Mouse (Mus musculus): ENCODE data around the gene Glmp. TPM values are rescaled to one million over a fixed set of nuclear protein-coding genes. Genes with fewer than 3 reads are reported as not detected.
"Not testable (repeated sequence)": the region's sequence is repeated elsewhere in the genome, so short reads cannot be mapped to it uniquely, and the experiment has no call there.

Glmp gene
- polyA plus RNA-seq, 1 experiment from 2014 or later, result 182 TPM

- peak; percentile 37; the same call in 1 of the 2 replicates for ATAC-seq (ENCODE audit: insufficient read depth, low FRiP score, low read depth)
- Histone ChIP-seq H3K9ac (no peak within 1 kb of the TSS), H3K9me3 (no peaks in the 10 kb centered on the region), H3K27me3 (replicated peaks) (peaks cover 12% of the 10 kb centered on the region), H3K4me2 (peak within 1 kb of the TSS; percentile 44), H3K36me3 (peaks cover 17% of the 10 kb centered on the region), H3K27ac (peak within 1 kb of the TSS; percentile 23; the same call in 1 of the 2 replicates), H3K4me1 (peaks cover 12% of the 10 kb centered on the region; the same call in 1 of the 2 replicates), H3K4me3 (replicated peaks) (peak within 1 kb of the TSS; percentile 15)
- 2% methylated on average over 15 of the region's 16 CpGs for WGBS
These were observed 39.5 kb downstream of the Glmp start, which contains the start of gene Paqr6 for GRCm38 (mm10) chr3:88364337-88364736. TSS of gene Paqr6 (plus strand) at chr3:88364584.

DNA sequence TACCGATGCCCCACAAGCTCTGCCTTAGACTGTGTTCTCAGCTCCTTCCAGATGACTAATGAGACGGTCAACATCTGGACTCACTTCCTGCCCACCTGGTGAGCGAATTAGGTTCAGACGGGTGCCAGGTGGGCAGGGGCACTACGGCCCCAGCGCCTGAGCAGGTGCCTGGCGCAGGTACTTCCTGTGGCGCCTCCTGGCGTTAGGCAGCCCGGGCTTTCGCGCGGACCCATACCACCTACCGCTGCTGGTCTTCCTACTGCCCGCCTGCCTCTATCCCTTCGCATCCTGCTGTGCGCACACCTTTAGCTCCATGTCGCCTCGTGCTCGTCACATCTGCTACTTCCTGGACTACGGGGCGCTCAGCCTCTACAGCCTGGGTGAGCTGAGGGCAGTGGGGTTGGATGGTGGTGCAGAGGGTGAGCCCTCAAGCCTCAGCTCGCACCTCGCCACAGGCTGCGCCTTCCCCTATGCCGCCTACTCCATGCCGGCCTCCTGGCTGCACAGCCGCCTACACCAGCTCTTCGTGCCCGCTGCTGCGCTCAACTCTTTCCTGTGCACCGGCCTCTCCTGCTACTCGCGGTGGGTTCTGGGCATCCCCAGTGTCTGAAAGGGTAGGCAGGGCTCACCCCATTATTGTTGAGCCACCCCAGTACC lies 41.0 kb downstream of the Glmp start:
- no peak for ATAC-seq (ENCODE audit: insufficient read depth, low FRiP score, low read depth)
- 38% methylated on average over 34 of the region's 34 CpGs for WGBS

DNA sequence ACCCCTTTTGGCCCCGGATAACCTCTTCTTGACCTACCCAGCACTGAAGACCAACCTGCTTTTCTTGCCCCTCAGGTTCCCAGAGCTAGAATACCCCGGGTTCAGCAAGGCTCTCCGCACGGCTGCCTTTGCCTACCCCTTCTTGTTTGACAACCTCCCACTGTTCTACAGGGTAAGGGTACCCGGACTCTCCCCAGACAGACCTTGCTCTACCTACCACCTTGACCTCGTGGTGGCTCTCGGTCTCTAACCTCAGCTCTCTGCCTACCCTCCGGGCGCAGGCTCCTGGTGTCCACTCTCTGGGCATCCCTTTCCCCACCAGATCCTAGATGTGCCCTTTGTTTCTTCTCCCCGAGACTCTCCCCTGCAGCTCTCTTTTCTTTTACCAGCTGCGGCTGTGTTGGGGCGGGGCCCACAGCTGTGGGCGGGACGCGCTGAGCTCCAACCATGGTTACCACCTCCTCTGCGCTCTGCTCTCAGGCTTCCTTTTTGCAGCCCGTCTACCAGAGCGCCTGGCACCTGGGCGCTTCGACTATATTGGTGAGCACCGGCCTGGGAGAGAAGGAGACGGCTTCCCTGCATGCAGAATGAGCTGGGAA lies 42.1 kb downstream of the Glmp start:
- H3K27ac ChIP-seq, H3K9ac ChIP-seq, H3K9me3 ChIP-seq, H3K36me3 ChIP-seq: not testable (repeated sequence)
- H3K4me3 ChIP-seq (replicated peaks), result peak overlapping the region; percentile 20
- H3K27me3 ChIP-seq (replicated peaks), result peaks cover 12% of the 10 kb centered on the region
- H3K4me2 ChIP-seq, result peak overlapping the region; percentile 49
- peaks cover 12% of the 10 kb centered on the region; the same call in 1 of the 2 replicates for H3K4me1 ChIP-seq
- 5% methylated on average over 21 of the region's 22 CpGs for WGBS
- peak; percentile 69 for ATAC-seq (ENCODE audit: insufficient read depth, low FRiP score, low read depth)

More for the DNA sequence above, 41.0 kb downstream of the Glmp start:
- no peaks in the 10 kb centered on the region for H3K9me3 ChIP-seq
- peaks cover 2% of the 10 kb centered on the region; the same call in 1 of the 2 replicates for H3K36me3 ChIP-seq
- H3K4me2 ChIP-seq, result no peak overlapping the region
- H3K9ac ChIP-seq, result no peak overlapping the region
- no peak overlapping the region for H3K27ac ChIP-seq
- H3K4me3 ChIP-seq (replicated peaks), result no peak overlapping the region
- peaks cover 12% of the 10 kb centered on the region; the same call in 1 of the 2 replicates for H3K4me1 ChIP-seq
- peaks cover 12% of the 10 kb centered on the region for H3K27me3 ChIP-seq (replicated peaks)

DNA sequence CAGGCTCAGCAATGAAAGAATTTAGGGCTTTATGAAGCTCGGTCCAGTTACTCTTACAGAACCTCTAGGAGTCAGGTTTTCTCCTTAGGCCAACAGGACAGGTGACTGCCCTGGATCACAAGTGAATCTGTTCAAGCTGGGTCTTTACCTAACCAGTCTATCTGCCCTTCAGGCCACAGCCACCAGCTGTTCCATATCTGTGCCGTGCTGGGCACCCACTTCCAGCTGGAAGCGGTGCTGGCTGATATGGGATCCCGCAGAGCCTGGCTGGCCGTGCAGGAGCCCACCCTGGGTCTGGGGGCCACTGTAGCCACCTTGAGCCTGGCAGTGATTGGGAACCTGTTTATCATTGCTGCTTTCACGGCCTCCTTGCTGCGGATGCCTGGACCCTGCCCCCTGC lies 42.7 kb downstream of the Glmp start:
- H3K9ac ChIP-seq, result not testable (repeated sequence)

GRCm38 (mm10) chr3:88368511-88368910 lies 43.7 kb downstream of the Glmp start:
- WGBS, result 82% methylated on average over 7 of the region's 7 CpGs
- H3K36me3 ChIP-seq; H3K4me3 ChIP-seq (replicated peaks); H3K9ac ChIP-seq; H3K27ac ChIP-seq; H3K9me3 ChIP-seq; ATAC-seq (ENCODE audit: insufficient read depth, low FRiP score, low read depth); H3K4me2 ChIP-seq: not testable (repeated sequence)
- H3K4me1 ChIP-seq, result peaks cover 12% of the 10 kb centered on the region; the same call in 1 of the 2 replicates
- peaks cover 12% of the 10 kb centered on the region for H3K27me3 ChIP-seq (replicated peaks)

More for the DNA sequence above, 42.7 kb downstream of the Glmp start:
- not testable (repeated sequence) for H3K4me2 ChIP-seq; H3K9me3 ChIP-seq; H3K27ac ChIP-seq; ATAC-seq (ENCODE audit: insufficient read depth, low FRiP score, low read depth); H3K36me3 ChIP-seq; H3K4me3 ChIP-seq (replicated peaks)
- H3K27me3 ChIP-seq (replicated peaks), result peaks cover 12% of the 10 kb centered on the region
- peaks cover 12% of the 10 kb centered on the region; the same call in 1 of the 2 replicates for H3K4me1 ChIP-seq
- WGBS, result 41% methylated on average over 4 of the region's 7 CpGs

GRCm38 (mm10) chr3:88372643-88373042 lies 47.8 kb downstream of the Glmp start, which contains the start of gene Bglap3:
TSS of gene Bglap3 (minus strand) at chr3:88372743.
- H3K4me1 ChIP-seq; H3K4me3 ChIP-seq (replicated peaks): not testable (repeated sequence)
- WGBS, result 90% methylated on average over 9 of the region's 9 CpGs

GRCm38 (mm10) chr3:88375750-88376626 lies 51.2 kb downstream of the Glmp start:
- not testable (repeated sequence) for H3K4me1 ChIP-seq; H3K36me3 ChIP-seq; H3K9me3 ChIP-seq; H3K9ac ChIP-seq; H3K27me3 ChIP-seq (replicated peaks)
- 10% methylated on average over 19 of the region's 19 CpGs for WGBS
- peak overlapping the region; percentile 53 for H3K4me2 ChIP-seq
- H3K27ac ChIP-seq, result peak overlapping the region; percentile 26; the same call in 1 of the 2 replicates
- peak; percentile 90 for ATAC-seq (ENCODE audit: insufficient read depth, low FRiP score, low read depth)
- peak overlapping the region; percentile 17 for H3K4me3 ChIP-seq (replicated peaks)

More at GRCm38 (mm10) chr3:88372643-88373042, 47.8 kb downstream of the Glmp start, which contains the start of gene Bglap3:
- not testable (repeated sequence) for H3K27ac ChIP-seq; H3K27me3 ChIP-seq (replicated peaks); H3K9me3 ChIP-seq; H3K9ac ChIP-seq; H3K36me3 ChIP-seq; ATAC-seq (ENCODE audit: insufficient read depth, low FRiP score, low read depth); H3K4me2 ChIP-seq

- H3K4me2 ChIP-seq, result peak overlapping the region; percentile 53
- not testable (repeated sequence) for H3K9ac ChIP-seq; H3K27me3 ChIP-seq (replicated peaks); ATAC-seq (ENCODE audit: insufficient read depth, low FRiP score, low read depth); H3K36me3 ChIP-seq; H3K4me1 ChIP-seq; H3K9me3 ChIP-seq; H3K27ac ChIP-seq
- 23% methylated on average over 6 of the region's 7 CpGs for WGBS
- peak overlapping the region; percentile 17 for H3K4me3 ChIP-seq (replicated peaks)
These were observed 51.8 kb downstream of the Glmp start for GRCm38 (mm10) chr3:88376644-88377043.

- H3K9ac ChIP-seq; H3K4me3 ChIP-seq (replicated peaks); ATAC-seq (ENCODE audit: insufficient read depth, low FRiP score, low read depth); H3K9me3 ChIP-seq; H3K36me3 ChIP-seq; H3K4me1 ChIP-seq; H3K27ac ChIP-seq; H3K27me3 ChIP-seq (replicated peaks); H3K4me2 ChIP-seq: not testable (repeated sequence)
- 78% methylated on average over 5 of the region's 5 CpGs for WGBS
These were observed 53.8 kb downstream of the Glmp start, which contains the start of gene Bglap2 for GRCm38 (mm10) chr3:88378599-88378998. TSS of gene Bglap2 (minus strand) at chr3:88378699.
